Mouse (Mus musculus): ENCODE data around the gene Abcb10. TPM values are rescaled to one million over a fixed set of nuclear protein-coding genes. Genes with fewer than 3 reads are reported as not detected.

Gene Abcb10
- total and polyA plus RNA-seq, 2 experiments from 2014 or later, result 14.7 to 43.4 TPM

- no peak overlapping the region for H3K4me2 ChIP-seq (ENCODE audit: low read depth, low read length, poor library complexity, severe bottlenecking)
- no peak overlapping the region for H3K4me3 ChIP-seq (ENCODE audit: low read depth, low read length)
- no peaks in the 10 kb centered on the region for H3K27me3 ChIP-seq (ENCODE audit: insufficient read depth, low read length)
- H3K36me3 ChIP-seq (ENCODE audit: insufficient read depth, low read length), result peaks cover 40% of the 10 kb centered on the region
- TF ChIP-seq CTCF (IDR thresholded peaks at IDR 0.05), result no peak
- H3K27ac ChIP-seq (ENCODE audit: low read depth, low read length), result no peak overlapping the region
- ATAC-seq (ENCODE audit: low FRiP score), result no peak
- H3K9me3 ChIP-seq (ENCODE audit: low read length), result no peaks in the 10 kb centered on the region
- H3K4me1 ChIP-seq (ENCODE audit: insufficient read depth, low read length), result no peaks in the 10 kb centered on the region
- no peak overlapping the region for H3K9ac ChIP-seq (replicated peaks; ENCODE audit: low read length, poor library complexity, severe bottlenecking)
- WGBS, result 93% methylated on average over 10 of the region's 10 CpGs
- no peak for DNase-seq (ENCODE audit: low spot score)
These were observed 19.7 kb upstream of the Abcb10 start for GRCm38 (mm10) chr8:124002546-124003108.

- no peak overlapping the region for H3K4me2 ChIP-seq (ENCODE audit: low read depth, low read length, poor library complexity, severe bottlenecking)
- ATAC-seq (ENCODE audit: low FRiP score) (no peak), DNase-seq (ENCODE audit: low spot score) (no peak)
- no peak for TF ChIP-seq CTCF (IDR thresholded peaks at IDR 0.05)
- no peak overlapping the region for H3K4me3 ChIP-seq (ENCODE audit: low read depth, low read length)
- peaks cover 38% of the 10 kb centered on the region for H3K36me3 ChIP-seq (ENCODE audit: insufficient read depth, low read length)
- H3K27me3 ChIP-seq (ENCODE audit: insufficient read depth, low read length), result no peaks in the 10 kb centered on the region
- no peaks in the 10 kb centered on the region for H3K9me3 ChIP-seq (ENCODE audit: low read length)
- no peak overlapping the region for H3K27ac ChIP-seq (ENCODE audit: low read depth, low read length)
- 80% methylated on average over 2 of the region's 2 CpGs for whole genome bisulfite sequencing
- H3K4me1 ChIP-seq (ENCODE audit: insufficient read depth, low read length), result no peaks in the 10 kb centered on the region
- H3K9ac ChIP-seq (replicated peaks; ENCODE audit: low read length, poor library complexity, severe bottlenecking), result no peak overlapping the region
These were observed 16.6 kb upstream of the Abcb10 start for GRCm38 (mm10) chr8:123999568-123999967.

- Histone ChIP-seq H3K27me3 (ENCODE audit: insufficient read depth, low read length) (no peaks in the 10 kb centered on the region), H3K4me3 (ENCODE audit: low read depth, low read length) (no peak overlapping the region), H3K4me1 (ENCODE audit: insufficient read depth, low read length) (no peaks in the 10 kb centered on the region), H3K4me2 (ENCODE audit: low read depth, low read length, poor library complexity, severe bottlenecking) (no peak overlapping the region), H3K27ac (ENCODE audit: low read depth, low read length) (no peak overlapping the region), H3K9ac (replicated peaks; ENCODE audit: low read length, poor library complexity, severe bottlenecking) (no peak overlapping the region), H3K36me3 (ENCODE audit: insufficient read depth, low read length) (peaks cover 12% of the 10 kb centered on the region), H3K9me3 (ENCODE audit: low read length) (no peaks in the 10 kb centered on the region)
- WGBS, result 98% methylated on average over 3 of the region's 3 CpGs
- TF ChIP-seq CTCF (IDR thresholded peaks at IDR 0.05), result no peak
- no peak for ATAC-seq (ENCODE audit: low FRiP score)
- DNase-seq (ENCODE audit: low spot score), result no peak
These were observed 11.1 kb upstream of the Abcb10 start for GRCm38 (mm10) chr8:123993997-123994396.

GRCm38 (mm10) chr8:123993597-123993996 lies 10.7 kb upstream of the Abcb10 start:
- Histone ChIP-seq H3K27ac (ENCODE audit: low read depth, low read length) (no peak overlapping the region), H3K27me3 (ENCODE audit: insufficient read depth, low read length) (no peaks in the 10 kb centered on the region), H3K4me3 (ENCODE audit: low read depth, low read length) (no peak overlapping the region), H3K9ac (replicated peaks; ENCODE audit: low read length, poor library complexity, severe bottlenecking) (no peak overlapping the region), H3K4me2 (ENCODE audit: low read depth, low read length, poor library complexity, severe bottlenecking) (no peak overlapping the region), H3K36me3 (ENCODE audit: insufficient read depth, low read length) (peaks cover 12% of the 10 kb centered on the region), H3K4me1 (ENCODE audit: insufficient read depth, low read length) (no peaks in the 10 kb centered on the region), H3K9me3 (ENCODE audit: low read length) (no peaks in the 10 kb centered on the region)
- TF ChIP-seq CTCF (IDR thresholded peaks at IDR 0.05), result no peak
- 95% methylated on average over 5 of the region's 5 CpGs for WGBS
- DNase-seq (ENCODE audit: low spot score) (no peak), ATAC-seq (ENCODE audit: low FRiP score) (no peak)

GRCm38 (mm10) chr8:123992587-123992986 lies 9.7 kb upstream of the Abcb10 start:
- 80% methylated on average over 8 of the region's 8 CpGs for WGBS
- Histone ChIP-seq H3K9me3 (ENCODE audit: low read length) (no peaks in the 10 kb centered on the region), H3K9ac (replicated peaks; ENCODE audit: low read length, poor library complexity, severe bottlenecking) (no peak overlapping the region), H3K4me1 (ENCODE audit: insufficient read depth, low read length) (no peaks in the 10 kb centered on the region), H3K4me3 (ENCODE audit: low read depth, low read length) (no peak overlapping the region), H3K27me3 (ENCODE audit: insufficient read depth, low read length) (no peaks in the 10 kb centered on the region), H3K36me3 (ENCODE audit: insufficient read depth, low read length) (peaks cover 12% of the 10 kb centered on the region), H3K27ac (ENCODE audit: low read depth, low read length) (no peak overlapping the region), H3K4me2 (ENCODE audit: low read depth, low read length, poor library complexity, severe bottlenecking) (no peak overlapping the region)
- ATAC-seq (ENCODE audit: low FRiP score), result no peak
- peak; percentile 48 for TF ChIP-seq CTCF (IDR thresholded peaks at IDR 0.05)
- no peak for DNase-seq (ENCODE audit: low spot score)

GRCm38 (mm10) chr8:123990277-123991049 lies 7.5 kb upstream of the Abcb10 start:
- Histone ChIP-seq H3K9me3 (ENCODE audit: low read length) (no peaks in the 10 kb centered on the region), H3K36me3 (ENCODE audit: insufficient read depth, low read length) (peaks cover 3% of the 10 kb centered on the region; the same call in 1 of the 2 replicates), H3K4me1 (ENCODE audit: insufficient read depth, low read length) (no peaks in the 10 kb centered on the region), H3K27me3 (ENCODE audit: insufficient read depth, low read length) (no peaks in the 10 kb centered on the region), H3K27ac (ENCODE audit: low read depth, low read length) (no peak overlapping the region), H3K9ac (replicated peaks; ENCODE audit: low read length, poor library complexity, severe bottlenecking) (no peak overlapping the region), H3K4me2 (ENCODE audit: low read depth, low read length, poor library complexity, severe bottlenecking) (no peak overlapping the region), H3K4me3 (ENCODE audit: low read depth, low read length) (no peak overlapping the region)
- 90% methylated on average over 13 of the region's 13 CpGs for WGBS
- DNase-seq (ENCODE audit: low spot score) (no peak), ATAC-seq (ENCODE audit: low FRiP score) (no peak)
- no peak for TF ChIP-seq CTCF (IDR thresholded peaks at IDR 0.05)

Data from midbrain, postnatal 0 days (tissue).